Mouse (Mus musculus) midbrain, embryonic 12.5 days (tissue): Measurements from ENCODE around the gene Glrb. TPM values are rescaled to one million over a fixed set of nuclear protein-coding genes. Genes with fewer than 3 reads are reported as not detected.

Experiments used
- ATAC-seq: fragments of 200-750 bp; cut with Nextera tagmentation; 2 replicates; pipeline ENCODE4 v1.8.0; 2017; ENCODE audit warnings: low read depth, moderate TSS enrichment, moderate library complexity; ENCODE audit not compliant: low FRiP score
- H3K27ac ChIP-seq: fragments of 300-500 bp; sonication (generic); replicated peaks from 2 replicates; pipeline ENCODE4 v1.5.1; 2016; ENCODE audit warnings: mild to moderate bottlenecking
- H3K27me3 ChIP-seq: fragments of 300-500 bp; sonication (generic); 2 replicates; pipeline ENCODE4 v1.6.1; 2016; ENCODE audit warnings: mild to moderate bottlenecking
- H3K36me3 ChIP-seq: fragments of 300-500 bp; sonication (generic); 2 replicates; pipeline ENCODE4 v1.6.1; 2016
- H3K4me1 ChIP-seq: fragments of 300-500 bp; sonication (generic); 2 replicates; pipeline ENCODE4 v1.6.1; 2016
- H3K4me2 ChIP-seq: fragments of 300-500 bp; sonication (generic); replicated peaks from 2 replicates; pipeline ENCODE4 v1.6.1; 2016; ENCODE audit warnings: mild to moderate bottlenecking, moderate library complexity
- H3K4me3 ChIP-seq: fragments of 300-500 bp; sonication (generic); 2 replicates; pipeline ENCODE4 v1.5.1; 2016; ENCODE audit warnings: mild to moderate bottlenecking
- H3K9ac ChIP-seq: fragments of 300-500 bp; sonication (generic); replicated peaks from 2 replicates; pipeline ENCODE4 v1.6.1; 2016; ENCODE audit warnings: mild to moderate bottlenecking, moderate library complexity
- H3K9me3 ChIP-seq: fragments of 300-500 bp; sonication (generic); 2 replicates; pipeline ENCODE4 v1.6.1; 2016; ENCODE audit warnings: mild to moderate bottlenecking
- WGBS: fragments of 180-500 bp; shearing (Covaris S2); methylation state at CpG from one replicate; pipeline ENCODE4 v1.1.7; 2016; 5-methylcytosine and 5-hydroxymethylcytosine counted together
- polyA plus RNA-seq: library from polyadenylated mRNA; unstranded; fragments of >200 nt; fragmentation: Nextera tagmentation; extraction: Ambion mirVana; gene quantifications from 2 replicates; pipeline ENCODE4 v1.2.1, GENCODE M21; 2016

The Glrb gene
- polyA plus RNA-seq, 1 experiment from 2014 or later = 12.9 TPM

- H3K4me2 ChIP-seq = no peak overlapping the region
- H3K4me1 ChIP-seq = no peaks in the 10 kb centered on the region
- no peaks in the 10 kb centered on the region for H3K36me3 ChIP-seq
- H3K9me3 ChIP-seq = no peaks in the 10 kb centered on the region
- no peak overlapping the region for H3K9ac ChIP-seq
- ATAC-seq = no peak
- H3K4me3 ChIP-seq = no peak overlapping the region
- no peaks in the 10 kb centered on the region for H3K27me3 ChIP-seq
- H3K27ac ChIP-seq = no peak overlapping the region
These were observed 99.7 kb downstream of the Glrb start for GRCm38 (mm10) chr3:80813734-80814133.

GRCm38 (mm10) chr3:80812237-80812636, 101.2 kb downstream of the Glrb start:
- Histone ChIP-seq H3K27me3 (no peaks in the 10 kb centered on the region), H3K27ac (no peak overlapping the region), H3K36me3 (no peaks in the 10 kb centered on the region), H3K9me3 (no peaks in the 10 kb centered on the region), H3K9ac (no peak overlapping the region), H3K4me3 (no peak overlapping the region), H3K4me1 (no peaks in the 10 kb centered on the region), H3K4me2 (no peak overlapping the region)
- ATAC-seq = no peak
- 79% methylated on average over 3 of the region's 3 CpGs for WGBS

GRCm38 (mm10) chr3:80805327-80805726, 108.1 kb downstream of the Glrb start:
- WGBS = 20% methylated on average over 1 of the region's 1 CpGs
- no peak overlapping the region for H3K4me3 ChIP-seq
- no peak overlapping the region for H3K9ac ChIP-seq
- ATAC-seq = no peak
- H3K27ac ChIP-seq = no peak overlapping the region
- H3K4me1 ChIP-seq = peaks cover under 1% of the 10 kb centered on the region; the same call in 1 of the 2 replicates
- no peak overlapping the region for H3K4me2 ChIP-seq
- no peaks in the 10 kb centered on the region for H3K36me3 ChIP-seq
- no peaks in the 10 kb centered on the region for H3K9me3 ChIP-seq
- no peaks in the 10 kb centered on the region for H3K27me3 ChIP-seq

DNA sequence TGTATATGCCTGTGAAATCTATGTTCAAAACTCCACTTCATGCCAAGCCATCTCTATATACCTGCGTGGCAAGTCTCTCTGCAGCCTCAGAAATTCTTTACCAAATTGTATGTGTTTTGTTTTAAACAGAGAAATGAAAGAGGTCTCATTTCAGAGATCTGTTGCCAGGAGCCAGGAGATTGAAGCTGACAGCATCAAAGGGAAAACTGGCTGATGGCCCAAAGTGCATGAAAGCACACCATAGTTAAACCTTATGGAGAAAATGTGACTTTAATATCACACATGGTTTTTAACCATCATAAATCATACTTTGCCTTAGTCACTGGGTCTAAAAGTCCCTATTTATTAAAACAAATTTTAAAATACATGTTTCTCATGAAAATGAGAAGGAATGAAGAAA, 109.6 kb downstream of the Glrb start:
- no peaks in the 10 kb centered on the region for H3K27me3 ChIP-seq
- no peak overlapping the region for H3K27ac ChIP-seq
- no peak overlapping the region for H3K9ac ChIP-seq
- no peak overlapping the region for H3K4me3 ChIP-seq
- H3K36me3 ChIP-seq = no peaks in the 10 kb centered on the region
- no peak for ATAC-seq
- H3K4me1 ChIP-seq = peaks cover 3% of the 10 kb centered on the region; the same call in 1 of the 2 replicates
- 51% methylated on average over 1 of the region's 1 CpGs for WGBS
- no peaks in the 10 kb centered on the region for H3K9me3 ChIP-seq
- H3K4me2 ChIP-seq = no peak overlapping the region

DNA sequence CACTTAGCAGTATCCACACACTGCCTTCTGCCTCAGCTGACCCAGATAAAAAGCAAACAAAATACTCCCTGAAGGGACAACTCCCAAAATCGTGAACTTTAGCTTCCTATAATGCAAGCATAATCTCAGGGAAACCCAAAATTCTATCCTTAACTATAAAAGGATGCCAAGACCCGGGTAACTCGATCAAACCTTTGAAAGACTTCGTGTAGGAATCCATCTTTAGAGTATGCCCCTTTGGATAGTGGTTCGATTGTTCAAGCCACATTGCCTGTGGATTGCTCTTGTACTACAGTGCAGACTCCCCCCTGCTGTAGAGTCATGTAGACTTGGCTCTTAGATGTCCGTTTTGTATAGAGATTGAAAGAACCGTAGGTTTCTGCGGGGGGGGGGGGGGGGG, 110.2 kb downstream of the Glrb start:
- WGBS = 46% methylated on average over 8 of the region's 8 CpGs
- ATAC-seq = no peak
- peak overlapping the region; percentile 79 for H3K27ac ChIP-seq

GRCm38 (mm10) chr3:80802596-80803081, 110.8 kb downstream of the Glrb start, which contains the start of gene Gria2:
Gene Gria2, minus strand, starts transcription at chr3:80802835.
- peak within 1 kb of the TSS; percentile 81 for H3K4me2 ChIP-seq
- peak within 1 kb of the TSS; percentile 72 for H3K9ac ChIP-seq
- peak within 1 kb of the TSS; percentile 79 for H3K27ac ChIP-seq
- H3K9me3 ChIP-seq = no peaks in the 10 kb centered on the region
- H3K4me3 ChIP-seq = peak within 1 kb of the TSS; percentile 60
- no peaks in the 10 kb centered on the region for H3K36me3 ChIP-seq
- H3K4me1 ChIP-seq = peaks cover 3% of the 10 kb centered on the region; the same call in 1 of the 2 replicates
- 1% methylated on average over 35 of the region's 35 CpGs for WGBS
- no peaks in the 10 kb centered on the region for H3K27me3 ChIP-seq
- peak; percentile 92 for ATAC-seq

More for the DNA sequence above, 110.2 kb downstream of the Glrb start:
- Histone ChIP-seq H3K4me1 (peaks cover 3% of the 10 kb centered on the region; the same call in 1 of the 2 replicates), H3K4me2 (peak overlapping the region; percentile 81), H3K9ac (peak overlapping the region; percentile 72; the same call in 1 of the 2 replicates), H3K27me3 (no peaks in the 10 kb centered on the region), H3K4me3 (peak overlapping the region; percentile 60), H3K9me3 (no peaks in the 10 kb centered on the region), H3K36me3 (no peaks in the 10 kb centered on the region)

- Histone ChIP-seq H3K4me2 (peak overlapping the region; percentile 81), H3K4me1 (peaks cover 3% of the 10 kb centered on the region; the same call in 1 of the 2 replicates), H3K9ac (peak overlapping the region; percentile 72), H3K27ac (peak overlapping the region; percentile 79), H3K4me3 (peak overlapping the region; percentile 60), H3K36me3 (no peaks in the 10 kb centered on the region), H3K27me3 (no peaks in the 10 kb centered on the region), H3K9me3 (no peaks in the 10 kb centered on the region)
- ATAC-seq = no peak
- WGBS = 16% methylated on average over 6 of the region's 6 CpGs
These were observed 111.6 kb downstream of the Glrb start for GRCm38 (mm10) chr3:80801827-80802310.

DNA sequence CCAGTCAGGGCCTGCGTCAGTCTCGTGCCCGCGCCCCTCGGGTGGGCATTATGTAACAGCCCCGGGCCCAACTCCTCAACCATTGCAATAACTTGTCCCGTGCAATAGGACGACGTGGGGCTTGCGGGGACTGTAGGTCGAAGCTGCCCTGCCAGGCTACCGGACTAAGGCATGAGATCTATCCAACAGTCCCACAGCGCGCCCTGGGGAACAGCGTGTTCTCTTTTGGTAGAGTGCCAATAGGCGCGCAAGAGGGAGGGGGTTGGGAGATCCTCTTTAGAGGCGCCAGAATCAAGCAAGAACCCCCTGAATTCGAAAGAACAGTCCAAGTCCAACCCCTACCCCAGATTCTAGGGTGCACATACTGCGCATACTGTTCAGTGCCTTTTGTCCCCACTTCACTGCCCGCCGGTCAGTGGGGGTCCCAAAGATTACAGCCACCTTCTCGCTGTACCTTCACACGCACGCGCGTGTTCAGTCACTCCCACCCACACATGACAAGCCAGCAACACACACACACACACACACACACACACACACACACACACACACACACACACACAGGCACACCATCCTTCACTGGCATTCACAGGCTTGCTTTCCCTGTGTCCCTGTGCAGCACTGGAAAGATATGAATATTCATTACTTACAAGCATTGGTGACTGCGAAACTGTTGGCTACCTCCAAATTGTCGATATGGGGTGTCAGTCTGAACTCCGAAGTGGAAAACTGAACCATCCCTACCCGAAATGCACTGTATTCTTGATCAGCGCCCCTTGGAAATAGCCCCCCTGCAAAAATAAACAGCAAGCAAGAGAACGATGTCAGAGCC, 112.2 kb downstream of the Glrb start:
- peak; percentile 72 for ATAC-seq
- Histone ChIP-seq H3K27me3 (no peaks in the 10 kb centered on the region), H3K4me3 (peak overlapping the region; percentile 60), H3K27ac (peak overlapping the region; percentile 79), H3K4me2 (peak overlapping the region; percentile 81), H3K36me3 (no peaks in the 10 kb centered on the region), H3K4me1 (peaks cover 3% of the 10 kb centered on the region; the same call in 1 of the 2 replicates), H3K9ac (peak overlapping the region; percentile 72), H3K9me3 (no peaks in the 10 kb centered on the region)
- WGBS = 7% methylated on average over 33 of the region's 33 CpGs

- no peaks in the 10 kb centered on the region for H3K27me3 ChIP-seq
- WGBS = 3% methylated on average over 29 of the region's 29 CpGs
- no peaks in the 10 kb centered on the region for H3K36me3 ChIP-seq
- peak overlapping the region; percentile 81 for H3K4me2 ChIP-seq
- peak; percentile 31 for ATAC-seq
- peaks cover 3% of the 10 kb centered on the region; the same call in 1 of the 2 replicates for H3K4me1 ChIP-seq
- H3K4me3 ChIP-seq = peak overlapping the region; percentile 60
- peak overlapping the region; percentile 79 for H3K27ac ChIP-seq
- no peaks in the 10 kb centered on the region for H3K9me3 ChIP-seq
- H3K9ac ChIP-seq = peak overlapping the region; percentile 72
These were observed 113.0 kb downstream of the Glrb start for GRCm38 (mm10) chr3:80800299-80800994.

DNA sequence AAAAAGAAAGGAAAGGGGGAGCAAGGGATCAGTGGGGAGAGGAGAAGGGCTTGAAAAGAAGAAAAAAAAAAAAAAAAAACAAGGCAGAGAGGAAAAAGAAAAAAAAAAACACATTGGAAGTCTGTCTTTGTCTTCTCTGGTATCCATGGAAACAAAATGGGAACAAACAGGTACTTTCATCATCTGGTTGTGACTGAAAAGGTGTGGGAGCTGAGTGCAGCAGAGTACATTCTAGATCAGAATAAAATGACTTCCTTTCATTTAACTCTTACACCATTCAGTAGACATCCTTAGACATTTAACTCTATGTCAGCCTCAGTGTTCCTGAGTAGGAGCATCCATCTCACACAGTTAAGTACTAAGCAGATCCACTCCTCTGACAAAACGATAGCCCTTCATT, 115.5 kb downstream of the Glrb start:
- Histone ChIP-seq H3K36me3 (no peaks in the 10 kb centered on the region), H3K27me3 (no peaks in the 10 kb centered on the region), H3K4me3 (no peak overlapping the region), H3K9ac (no peak overlapping the region), H3K9me3 (no peaks in the 10 kb centered on the region), H3K4me1 (peaks cover 3% of the 10 kb centered on the region; the same call in 1 of the 2 replicates), H3K4me2 (no peak overlapping the region), H3K27ac (no peak overlapping the region)
- 69% methylated on average over 1 of the region's 1 CpGs for WGBS
- no peak for ATAC-seq

DNA sequence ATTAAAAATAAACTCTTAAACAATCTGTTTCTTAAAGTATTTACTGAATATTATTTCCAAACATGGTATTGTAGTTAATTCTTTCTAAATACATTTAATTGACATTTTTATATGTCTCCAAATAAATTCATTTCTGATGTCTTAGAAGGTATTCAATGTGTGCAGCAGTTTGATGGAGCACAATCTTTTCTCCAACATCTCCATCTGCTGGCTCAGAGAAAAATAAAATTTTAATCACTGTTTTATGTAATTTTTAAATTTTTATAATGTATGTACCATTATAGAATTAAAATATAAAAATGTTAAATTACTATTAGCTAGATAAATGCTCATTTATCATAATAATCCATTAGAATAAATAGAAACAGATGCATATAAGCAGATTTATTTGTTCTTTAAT, 116.7 kb downstream of the Glrb start:
- Histone ChIP-seq H3K4me2 (no peak overlapping the region), H3K9me3 (no peaks in the 10 kb centered on the region), H3K9ac (no peak overlapping the region), H3K4me1 (peaks cover 3% of the 10 kb centered on the region; the same call in 1 of the 2 replicates), H3K36me3 (no peaks in the 10 kb centered on the region), H3K27ac (no peak overlapping the region), H3K4me3 (no peak overlapping the region), H3K27me3 (no peaks in the 10 kb centered on the region)
- ATAC-seq = no peak

DNA sequence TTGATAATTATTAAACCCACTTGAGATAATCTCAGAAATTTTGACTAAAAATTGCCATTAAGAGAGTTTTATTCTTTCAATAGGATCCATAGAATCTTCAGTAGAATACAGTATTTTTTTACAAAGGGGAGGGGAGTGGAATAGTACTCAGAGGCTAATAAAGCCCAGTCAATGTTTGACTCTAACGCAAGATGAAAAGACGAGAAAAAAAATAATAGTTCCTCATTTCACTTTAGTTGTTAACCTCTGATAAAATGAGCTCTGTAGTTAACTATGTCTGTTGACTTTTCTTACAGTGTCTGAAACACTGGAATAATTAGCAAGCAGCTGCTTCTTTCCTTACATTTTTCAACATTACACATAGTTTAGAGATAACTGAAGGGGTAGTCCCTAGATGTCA, 118.2 kb downstream of the Glrb start:
- 0 out of 2 replicates have a peak, but pooled peaks cover 2% of the 10 kb centered on the region for H3K4me1 ChIP-seq
- H3K9ac ChIP-seq = no peak overlapping the region
- no peak overlapping the region for H3K27ac ChIP-seq
- H3K4me2 ChIP-seq = no peak overlapping the region
- H3K36me3 ChIP-seq = no peaks in the 10 kb centered on the region
- H3K4me3 ChIP-seq = no peak overlapping the region
- H3K9me3 ChIP-seq = no peaks in the 10 kb centered on the region
- H3K27me3 ChIP-seq = no peaks in the 10 kb centered on the region
- no peak for ATAC-seq
- 85% methylated on average over 2 of the region's 2 CpGs for WGBS
